Mouse (Mus musculus): ENCODE data around the gene Klhdc1.

GRCm38 (mm10) chr12:69267956-69268632, 27.1 kb downstream of the Klhdc1 start:
- TF ChIP-seq CTCF (IDR thresholded peaks at IDR 0.05; ENCODE audit: low read depth) (no peak), EP300 (IDR thresholded peaks at IDR 0.05; ENCODE audit: low read depth) (no peak)
